Mouse (Mus musculus) embryo, embryonic 11.5 days (tissue): Measurements from ENCODE around the gene Cntnap1.
"Not testable (repeated sequence)": the region's sequence is repeated elsewhere in the genome, so short reads cannot be mapped to it uniquely, and the experiment has no call there.

Experiments
- DNase-seq: peaks from one replicate; pipeline ENCODE4 v3.0.0-alpha.2; 2012; ENCODE audit warnings: low read depth, low spot score

Cntnap1 gene

GRCm38 (mm10) chr11:101149178-101150105 lies 20.9 kb upstream of the Cntnap1 start:
- DNase-seq = no peak

DNA sequence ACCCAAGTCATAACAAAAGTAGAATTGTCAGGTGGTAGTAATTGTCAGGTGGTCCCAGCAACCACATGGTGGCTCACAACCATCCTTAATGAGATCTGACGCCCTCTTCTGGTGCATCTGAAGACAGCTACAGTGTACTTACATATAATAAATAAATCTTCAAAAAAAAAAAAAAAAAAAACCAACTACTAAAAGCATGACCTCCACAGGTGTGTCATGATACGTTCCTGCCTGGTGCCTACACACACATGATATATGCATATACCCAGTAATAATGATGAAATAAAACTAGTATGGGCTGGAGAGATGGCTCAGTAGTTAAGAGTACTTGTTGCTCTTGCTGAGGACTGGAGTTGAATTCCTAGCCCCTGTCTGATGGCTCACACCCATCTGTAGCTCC lies 19.3 kb upstream of the Cntnap1 start:
- no peak for DNase-seq

- no peak for DNase-seq
Measured at GRCm38 (mm10) chr11:101152825-101153224, 17.5 kb upstream of the Cntnap1 start.

DNA sequence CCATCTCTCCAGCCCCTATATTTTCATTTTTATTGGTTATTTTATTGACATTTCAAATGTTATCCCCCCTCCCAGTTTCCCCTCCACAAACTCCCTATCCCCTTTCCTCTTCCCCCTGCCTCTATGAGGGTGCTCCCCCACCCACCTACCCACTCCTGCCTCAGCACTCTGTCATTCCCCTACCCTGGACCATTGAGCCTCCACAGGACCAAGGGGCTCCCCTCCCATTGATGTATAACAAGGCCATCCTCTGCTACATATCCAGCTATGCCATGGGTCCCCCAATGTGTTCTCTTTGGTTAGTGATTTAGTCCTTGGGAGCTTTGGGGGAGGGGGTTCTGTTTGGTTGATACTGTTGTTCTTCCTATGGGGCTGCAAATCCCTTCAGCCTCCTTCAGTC lies 15.7 kb upstream of the Cntnap1 start:
- DNase-seq = no peak

DNA sequence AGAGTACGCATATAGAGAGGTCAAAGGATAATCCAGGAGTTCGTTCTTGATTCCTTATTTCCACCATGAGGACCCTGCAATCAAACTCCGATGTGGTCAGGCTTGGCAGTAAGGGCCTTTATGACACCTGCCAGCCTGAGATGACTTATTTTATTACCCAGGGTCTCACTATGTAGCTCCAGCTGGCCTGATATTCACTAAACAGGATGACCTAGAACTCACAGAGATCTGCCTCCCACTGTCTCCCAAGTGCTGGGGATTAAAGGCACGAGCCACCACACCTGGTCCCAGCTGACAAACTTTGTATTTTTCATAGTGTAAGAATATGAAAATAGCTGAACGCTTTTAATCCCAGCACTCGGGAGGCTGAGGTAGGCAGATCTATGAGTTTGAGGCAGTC lies 15.2 kb upstream of the Cntnap1 start:
- DNase-seq = no peak

DNA sequence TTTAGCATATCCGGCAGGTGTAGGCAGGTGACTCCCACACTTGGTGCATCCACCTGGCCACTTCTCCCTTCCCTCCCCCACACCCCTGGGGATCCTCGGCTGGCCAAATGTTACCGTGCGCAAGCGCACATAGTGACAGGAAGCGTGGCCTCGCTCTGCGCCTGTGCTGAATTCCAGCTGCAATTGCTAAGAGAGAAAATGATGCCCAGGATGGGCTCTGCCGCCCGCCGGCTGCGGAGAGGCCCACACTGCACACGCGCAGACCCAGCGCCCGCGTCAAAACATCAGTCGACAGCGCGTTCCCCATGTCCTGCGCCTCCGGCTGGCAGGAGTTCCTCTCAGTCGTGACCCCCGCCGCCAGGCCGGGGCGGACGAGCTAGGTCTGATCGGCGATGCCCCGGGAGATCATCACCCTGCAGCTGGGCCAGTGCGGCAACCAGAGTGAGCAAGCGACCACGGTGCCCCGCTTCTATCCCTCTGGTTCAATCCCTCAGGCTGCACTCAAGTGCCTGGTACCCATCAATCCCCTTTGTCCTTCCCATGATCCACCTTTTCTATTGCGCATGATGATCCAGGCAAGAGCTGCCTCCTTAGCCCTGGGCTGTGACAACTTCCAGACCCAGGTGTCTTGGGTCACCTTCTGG lies 14.5 kb upstream of the Cntnap1 start, which contains the start of gene Tubg2:
Gene Tubg2 (plus strand): TSS at position 180 of the 644 bp plus-strand sequence.
- DNase-seq = no peak

DNA sequence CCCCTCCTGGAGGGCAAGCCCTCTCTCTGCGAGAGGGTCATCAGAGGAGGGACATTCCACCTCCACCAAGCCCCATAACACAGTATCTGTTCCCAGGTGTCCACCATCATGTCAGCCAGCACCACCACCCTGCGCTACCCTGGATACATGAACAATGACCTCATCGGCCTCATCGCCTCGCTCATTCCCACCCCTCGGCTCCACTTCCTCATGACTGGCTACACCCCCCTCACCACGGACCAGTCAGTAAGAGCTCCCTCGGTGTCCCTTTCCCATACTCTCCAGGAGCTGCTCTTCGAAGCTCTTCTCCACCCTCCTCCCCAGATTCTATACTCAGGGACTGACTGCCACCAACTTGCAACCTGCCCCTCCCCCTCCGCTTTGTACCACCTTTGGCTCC lies 10.2 kb upstream of the Cntnap1 start:
- DNase-seq = not testable (repeated sequence)

DNA sequence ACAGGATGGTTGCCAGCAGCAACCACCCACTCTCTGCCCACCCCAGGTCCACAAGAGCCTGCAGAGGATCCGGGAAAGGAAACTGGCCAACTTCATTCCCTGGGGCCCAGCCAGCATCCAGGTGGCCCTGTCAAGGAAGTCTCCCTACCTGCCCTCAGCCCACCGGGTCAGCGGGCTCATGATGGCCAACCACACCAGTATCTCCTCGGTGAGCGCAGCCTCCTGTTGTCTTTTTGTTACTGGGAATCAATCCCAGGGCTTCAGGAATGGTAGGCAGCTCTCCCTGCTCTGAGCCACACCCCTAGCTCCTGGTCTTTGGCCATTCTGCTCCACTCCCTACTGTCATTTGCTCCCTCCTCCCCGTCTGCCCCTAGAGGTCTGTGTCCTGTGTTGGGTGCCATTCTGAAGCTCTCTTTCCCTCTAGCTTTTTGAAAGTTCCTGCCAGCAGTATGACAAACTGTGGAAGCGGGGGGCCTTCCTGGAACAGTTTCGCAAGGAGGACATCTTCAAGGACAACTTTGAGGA lies 9.3 kb upstream of the Cntnap1 start:
- DNase-seq = not testable (repeated sequence)

- no peak for DNase-seq
Measured at GRCm38 (mm10) chr11:101161551-101161950, 8.8 kb upstream of the Cntnap1 start.

GRCm38 (mm10) chr11:101162301-101162700 lies 8.0 kb upstream of the Cntnap1 start:
- no peak for DNase-seq

GRCm38 (mm10) chr11:101162772-101163171 lies 7.6 kb upstream of the Cntnap1 start:
- DNase-seq = no peak

- no peak for DNase-seq
Measured at GRCm38 (mm10) chr11:101163476-101164350, 6.6 kb upstream of the Cntnap1 start.

DNA sequence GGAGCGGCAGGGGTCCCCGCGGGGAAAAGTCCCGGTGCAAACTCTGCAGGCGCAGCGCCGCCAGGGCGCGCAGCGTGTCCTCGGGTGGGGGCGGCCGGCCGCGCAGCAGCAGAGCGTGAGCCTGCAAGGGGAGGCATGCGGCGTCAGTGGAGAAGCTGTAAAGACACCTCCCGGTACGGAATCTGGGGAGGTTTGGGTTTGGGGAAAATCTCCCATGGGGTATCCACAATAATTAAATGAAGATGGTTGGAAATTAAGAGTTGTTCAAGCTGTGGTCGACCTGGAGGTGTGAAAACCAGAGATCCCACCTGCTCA lies 6.0 kb upstream of the Cntnap1 start:
- DNase-seq = no peak

DNA sequence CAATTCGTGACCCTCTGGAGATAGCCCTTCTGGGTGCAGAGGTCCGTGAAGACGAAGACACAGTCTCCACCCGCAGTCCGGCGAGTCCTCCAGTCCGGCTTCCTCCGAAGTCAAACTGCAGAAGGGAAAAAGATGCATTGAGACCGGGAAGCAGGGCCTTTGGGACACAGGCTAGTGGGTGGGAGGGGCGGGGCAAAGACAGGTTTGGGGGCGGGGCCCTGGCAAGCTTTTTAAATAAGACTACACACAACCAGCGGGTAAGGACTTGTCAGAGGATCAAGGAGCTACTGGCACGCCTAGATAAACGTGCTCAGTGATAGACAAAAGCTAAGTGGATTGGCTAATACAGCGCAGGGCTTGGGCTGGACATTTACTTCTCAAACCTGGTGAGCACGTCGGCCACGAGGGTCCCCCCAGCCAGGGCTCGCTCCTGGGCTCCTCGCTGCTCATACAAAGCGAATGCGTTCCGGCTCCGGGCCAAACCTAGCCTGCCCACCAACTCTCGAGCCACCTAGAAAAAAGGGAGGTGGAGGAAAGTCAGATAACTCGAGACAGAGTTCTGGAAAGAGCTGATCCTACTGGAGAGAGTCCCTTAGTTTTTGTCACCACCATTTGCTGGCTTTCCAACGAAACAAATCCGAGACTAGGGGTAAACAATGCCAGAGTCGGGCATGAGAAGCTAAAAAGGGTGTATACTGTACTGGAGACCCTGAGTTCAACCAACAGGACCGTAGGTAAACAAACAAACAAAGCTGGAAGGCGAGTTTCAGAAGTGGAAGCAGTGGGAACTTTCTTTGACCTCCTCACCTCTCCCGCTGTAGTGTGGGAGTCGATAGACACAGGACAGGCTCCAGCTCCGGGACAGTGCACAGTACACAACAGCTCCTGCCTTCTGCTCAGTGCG lies 5.4 kb upstream of the Cntnap1 start:
- DNase-seq = no peak

DNA sequence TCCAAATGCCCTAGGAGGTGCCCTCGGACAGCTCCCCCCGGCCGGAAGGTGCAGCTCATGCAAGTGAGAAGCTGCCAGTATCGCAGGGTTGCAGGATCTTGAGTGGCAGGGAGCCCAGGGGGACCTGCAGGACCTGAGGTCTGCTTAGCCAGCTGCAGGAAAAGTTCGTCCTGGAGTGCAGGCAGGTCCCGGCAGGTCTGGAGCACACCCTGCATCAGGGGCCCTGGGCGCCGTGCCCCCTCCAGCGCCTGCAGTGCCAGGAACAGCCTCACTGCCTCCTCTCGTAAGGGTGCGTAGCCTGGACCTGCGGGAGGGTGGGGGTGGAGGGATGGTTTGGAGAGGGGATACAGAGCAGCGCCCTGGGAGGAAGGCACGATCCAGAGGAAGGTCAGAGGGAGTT lies 4.0 kb upstream of the Cntnap1 start:
- no peak for DNase-seq

DNA sequence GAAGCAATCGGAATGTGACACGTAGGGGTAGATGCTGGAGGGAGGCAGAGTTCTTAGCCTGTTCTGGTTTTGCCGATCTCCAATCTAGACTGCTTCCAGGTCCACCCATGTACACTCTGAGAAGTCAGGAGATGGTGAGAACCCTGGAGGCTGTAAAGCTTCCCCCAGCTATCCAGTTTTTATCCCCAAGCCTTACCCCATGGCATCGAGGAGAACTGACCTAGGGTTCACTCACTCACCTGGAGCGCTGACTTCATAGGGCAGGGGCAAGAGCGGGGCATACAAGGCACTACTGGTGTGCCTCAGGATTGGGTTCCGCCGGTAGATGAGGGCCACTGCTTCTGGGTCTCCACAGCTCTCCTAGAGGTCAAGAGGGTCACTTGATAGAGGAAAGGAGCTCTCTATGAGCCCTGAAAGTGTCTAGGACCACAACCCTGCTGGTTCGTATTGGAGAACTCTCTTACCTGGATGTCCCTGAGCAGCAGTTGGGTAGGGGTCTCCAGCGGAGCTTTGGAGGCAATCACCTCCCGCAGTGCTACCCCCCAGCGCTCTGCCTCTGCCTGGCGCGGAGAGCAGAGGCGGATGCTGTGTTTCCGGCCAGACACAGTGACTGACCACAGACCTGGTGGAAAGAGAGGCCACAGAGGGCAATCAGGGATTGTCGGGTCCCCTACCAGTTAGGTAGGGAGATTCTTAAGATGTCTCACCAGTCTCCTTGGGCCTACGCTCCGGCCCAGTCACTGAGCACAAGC lies 2.9 kb upstream of the Cntnap1 start:
- DNase-seq = no peak

GRCm38 (mm10) chr11:101167963-101168300 lies 2.4 kb upstream of the Cntnap1 start:
- DNase-seq = no peak

DNA sequence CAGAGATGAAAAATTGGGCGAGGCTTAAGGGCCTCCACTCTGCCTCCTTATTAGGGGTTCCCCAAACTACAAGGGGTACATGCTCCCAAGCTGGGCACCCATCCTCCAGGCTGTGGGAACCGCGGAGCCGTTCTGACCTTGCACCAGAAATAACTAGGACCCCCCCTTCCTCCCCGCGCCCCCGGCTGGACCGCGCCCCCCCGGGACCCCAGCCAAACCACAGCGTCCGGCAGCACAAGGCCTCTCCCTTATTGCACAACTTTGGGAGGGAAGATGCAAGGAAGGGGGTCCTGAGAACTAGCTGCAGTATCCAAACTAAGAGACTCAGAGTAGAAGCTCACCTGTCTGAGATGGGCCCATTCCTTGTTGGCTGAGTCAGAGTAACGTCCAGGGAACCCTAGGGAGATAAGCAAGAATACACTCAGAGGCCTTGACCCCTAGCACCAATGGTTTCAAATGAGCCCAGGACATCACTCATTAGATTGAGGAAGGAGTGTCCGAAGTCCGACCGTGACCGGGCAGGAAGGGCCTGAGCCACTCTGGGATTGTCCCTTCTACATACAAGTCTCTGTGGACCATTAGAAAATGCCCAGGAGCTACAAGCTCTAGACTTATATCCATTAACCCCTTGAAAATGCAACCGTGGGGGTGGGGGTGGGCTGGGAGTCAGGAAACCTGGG lies 1.9 kb upstream of the Cntnap1 start:
- DNase-seq = no peak

DNA sequence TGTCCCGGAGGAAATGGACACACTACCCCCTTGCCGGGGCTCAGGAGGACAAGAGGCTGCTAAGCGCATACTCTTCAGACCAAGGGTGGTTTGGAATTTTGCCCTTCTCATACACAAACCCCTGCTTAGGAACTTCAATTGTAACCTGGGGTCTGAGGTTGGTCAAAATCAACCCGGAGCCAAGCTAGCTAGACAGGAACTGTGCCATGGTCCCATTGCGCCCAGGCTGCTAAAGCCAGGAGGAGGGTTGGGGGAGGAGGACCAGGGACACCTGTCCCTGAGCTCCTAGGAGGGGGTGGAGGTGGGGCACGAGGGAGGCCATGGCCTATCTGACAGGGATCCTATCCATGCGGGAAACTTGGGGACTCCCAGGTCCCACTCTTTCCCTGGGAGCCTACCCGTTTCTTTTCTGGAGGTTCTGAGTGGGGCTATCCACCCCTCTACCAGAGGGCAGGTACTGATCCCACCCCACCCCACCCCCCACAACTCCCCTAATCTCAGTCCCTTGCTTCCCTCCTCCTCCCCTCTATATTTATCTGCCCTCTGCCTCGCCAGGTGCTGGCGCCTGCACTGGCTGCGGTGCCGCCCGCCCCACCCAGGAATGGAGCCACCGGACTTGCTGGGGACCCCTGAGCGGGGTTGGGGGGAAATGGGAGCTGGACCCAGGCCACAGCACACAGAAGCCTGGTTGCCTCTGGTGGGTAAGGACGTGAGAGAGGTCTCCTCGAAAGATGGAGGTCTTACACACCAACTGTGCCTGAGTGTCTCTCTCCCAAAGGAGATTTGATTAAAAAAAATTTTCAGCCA lies 819 bp upstream of the Cntnap1 start:
- DNase-seq = no peak
